Mouse (Mus musculus) fat pad, adult 2 months (tissue): Measurements from ENCODE around the gene Rubcn.

Experiments
- DNase-seq: peaks from one replicate; pipeline ENCODE4 v3.0.0-alpha.2; 2011; ENCODE audit warnings: low read depth, low spot score; ENCODE audit errors: extremely low read depth

Gene Rubcn

DNA sequence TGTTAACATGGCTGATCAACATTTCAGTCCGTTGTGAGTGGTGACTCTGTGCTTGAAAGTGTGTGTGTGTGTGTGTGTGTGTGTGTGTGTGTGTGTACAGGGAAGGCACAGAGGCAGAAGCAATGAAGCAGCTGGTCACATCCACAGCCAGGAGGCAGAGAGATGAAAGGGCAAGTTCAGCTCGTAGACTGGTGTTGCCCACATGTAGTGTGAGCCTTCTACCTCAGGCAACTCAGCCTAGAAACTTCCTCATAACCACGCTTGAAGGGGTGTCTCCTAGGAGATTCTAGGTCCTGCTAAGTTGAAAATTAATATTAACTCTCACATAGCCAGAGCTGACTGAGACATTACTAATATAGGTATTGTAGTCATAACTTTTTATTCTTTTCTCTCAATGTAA, 4.2 kb downstream of the Rubcn start:
- DNase-seq: no peak

DNA sequence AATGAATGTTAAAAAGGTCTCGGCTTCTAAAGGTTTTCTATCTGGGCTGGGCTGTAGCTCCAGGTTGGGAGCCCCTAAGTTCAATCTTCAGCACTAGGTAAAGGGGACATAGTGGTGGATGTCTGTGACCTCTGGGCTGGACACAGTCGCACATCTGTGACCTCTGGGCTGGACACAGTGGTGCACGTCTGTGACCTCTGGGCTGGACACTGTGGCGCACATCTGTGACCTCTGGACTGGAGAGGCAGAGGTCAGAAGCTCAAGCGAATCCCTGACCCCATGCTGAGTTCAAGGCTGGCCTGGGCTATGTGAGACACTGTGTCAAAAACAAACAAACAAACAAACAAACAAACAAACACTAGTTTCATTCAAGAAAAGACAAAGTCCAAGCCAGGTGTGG, 7.3 kb downstream of the Rubcn start:
- no peak for DNase-seq

DNA sequence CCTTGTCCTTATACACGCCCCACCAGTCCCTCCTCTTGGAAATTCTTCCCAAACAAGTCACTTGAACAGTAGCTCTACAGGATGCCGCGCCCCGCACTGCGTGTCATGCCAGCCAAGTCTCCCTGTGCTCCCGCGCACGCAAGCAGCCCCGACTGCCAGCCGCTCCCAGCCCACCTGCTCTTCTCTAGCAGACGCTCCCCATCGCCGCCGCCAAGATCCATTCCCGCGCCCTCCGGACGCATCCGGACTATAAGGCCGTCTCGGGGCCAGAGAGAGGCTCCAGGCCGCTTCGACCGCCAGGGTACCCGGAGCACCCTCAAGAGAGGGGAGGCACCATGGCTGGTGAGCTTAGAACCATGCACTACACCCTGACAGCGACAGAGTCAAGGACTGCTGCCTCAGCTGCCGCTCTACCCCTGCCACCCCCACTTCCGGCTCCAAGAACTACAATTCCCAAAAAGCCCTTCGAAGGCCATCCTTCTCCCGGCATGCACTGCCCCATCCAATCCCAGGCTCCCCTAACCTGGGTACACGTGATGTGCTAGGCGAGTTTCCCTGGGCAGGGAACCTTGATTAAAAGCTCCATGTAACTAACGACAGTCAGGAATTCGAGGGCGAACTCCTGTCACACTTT, 9.5 kb downstream of the Rubcn start:
- peak; percentile 36 for DNase-seq

- DNase-seq: no peak
These were observed 10.9 kb downstream of the Rubcn start for GRCm38 (mm10) chr16:32866713-32867112.

DNA sequence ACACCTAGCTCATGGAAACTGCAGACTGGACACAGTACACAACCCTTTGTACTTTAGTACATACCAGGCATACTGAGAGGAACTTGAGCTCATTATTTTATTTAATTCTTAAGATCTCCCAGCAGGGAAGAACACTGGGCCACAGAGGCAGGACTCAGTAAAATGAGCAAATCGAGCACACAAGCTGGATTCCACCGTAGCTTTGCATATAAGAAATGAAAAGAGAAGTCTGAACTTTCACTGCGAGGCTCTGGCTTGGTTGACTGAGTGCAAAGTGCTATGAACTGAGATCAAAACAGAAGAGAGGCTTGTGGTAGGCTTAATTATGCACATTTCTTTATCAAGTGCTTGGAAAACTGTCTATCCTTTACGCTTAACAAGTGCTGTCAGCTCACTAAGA, 12.2 kb downstream of the Rubcn start:
- no peak for DNase-seq

DNA sequence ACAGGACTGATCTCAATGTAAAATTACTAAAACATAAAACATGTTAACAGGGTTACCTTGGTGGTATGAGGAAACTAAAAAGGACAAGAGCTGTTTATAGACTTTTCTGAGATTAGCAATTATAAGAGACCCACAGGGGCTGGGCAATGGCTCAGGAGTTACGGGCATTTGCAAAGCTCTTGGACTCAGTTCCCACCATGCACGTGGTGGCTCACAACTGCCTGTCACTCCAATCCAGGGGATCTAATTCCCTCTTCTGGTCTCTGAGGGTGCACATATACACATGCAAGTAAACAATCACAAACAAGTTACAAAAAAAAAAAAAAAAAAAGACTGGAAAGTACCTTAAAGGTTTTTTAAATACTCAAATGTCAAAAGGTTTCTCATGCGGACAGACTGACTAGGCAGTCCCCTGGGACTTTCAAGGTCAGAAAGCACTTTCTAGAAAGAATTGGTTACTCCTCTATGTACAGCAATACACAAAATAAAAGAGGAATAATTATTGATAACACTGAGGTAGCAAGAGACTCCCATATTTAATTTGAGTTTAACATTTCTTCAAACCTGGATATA, 15.7 kb downstream of the Rubcn start:
- no peak for DNase-seq

GRCm38 (mm10) chr16:32858771-32859636, 18.6 kb downstream of the Rubcn start:
- DNase-seq: no peak

GRCm38 (mm10) chr16:32858356-32858755, 19.2 kb downstream of the Rubcn start:
- DNase-seq: no peak

- no peak for DNase-seq
These were observed 20.8 kb downstream of the Rubcn start for GRCm38 (mm10) chr16:32856751-32857150.

GRCm38 (mm10) chr16:32854050-32854571, 23.5 kb downstream of the Rubcn start:
- DNase-seq: no peak

GRCm38 (mm10) chr16:32853492-32854049, 24.0 kb downstream of the Rubcn start:
- no peak for DNase-seq

DNA sequence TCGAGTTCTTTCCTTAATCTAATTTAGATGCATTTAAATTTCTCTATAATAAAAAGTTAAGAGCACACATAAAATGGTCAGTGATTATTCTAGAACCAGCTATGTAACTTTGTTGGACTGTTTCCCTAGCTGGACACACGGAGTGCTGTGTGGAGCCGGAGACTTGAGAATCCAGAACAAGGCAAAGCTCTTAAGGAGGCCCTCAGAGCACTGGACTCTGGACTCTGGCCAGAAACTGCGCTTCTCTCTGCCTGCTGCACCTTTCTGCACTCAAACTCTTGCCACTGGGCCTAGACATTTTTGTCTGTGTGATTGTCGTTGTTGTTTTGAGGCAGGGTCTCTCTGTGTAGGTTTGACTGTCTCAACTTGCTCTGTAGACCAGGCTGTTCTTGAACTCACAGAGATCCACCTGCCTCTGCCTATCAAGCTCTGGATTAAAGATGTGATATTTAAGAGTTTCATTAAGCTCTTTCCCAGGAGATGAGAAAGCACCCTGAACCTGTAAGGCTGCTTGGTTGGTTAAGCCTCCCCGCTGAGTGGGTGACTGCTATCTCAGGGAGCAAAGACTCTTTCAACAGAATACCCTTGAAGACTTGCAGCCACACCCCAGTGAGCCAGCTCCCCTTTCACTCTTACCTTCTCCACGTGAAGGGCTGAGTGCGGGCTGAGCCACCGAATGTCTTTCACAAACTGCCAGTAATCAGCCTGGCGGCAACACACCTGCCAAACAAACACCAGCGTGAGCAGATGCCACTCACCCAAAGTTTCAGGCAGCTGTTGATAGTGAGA, 28.3 kb downstream of the Rubcn start:
- DNase-seq: no peak

GRCm38 (mm10) chr16:32847103-32847502, 30.5 kb downstream of the Rubcn start:
- DNase-seq: no peak

GRCm38 (mm10) chr16:32831501-32831900, 46.1 kb downstream of the Rubcn start:
- DNase-seq: no peak

GRCm38 (mm10) chr16:32829104-32829503, 48.5 kb downstream of the Rubcn start:
- DNase-seq: no peak

GRCm38 (mm10) chr16:32826521-32826920, 51.0 kb downstream of the Rubcn start:
- DNase-seq: no peak

- DNase-seq: no peak
These were observed 52.2 kb downstream of the Rubcn start for GRCm38 (mm10) chr16:32825380-32825779.

DNA sequence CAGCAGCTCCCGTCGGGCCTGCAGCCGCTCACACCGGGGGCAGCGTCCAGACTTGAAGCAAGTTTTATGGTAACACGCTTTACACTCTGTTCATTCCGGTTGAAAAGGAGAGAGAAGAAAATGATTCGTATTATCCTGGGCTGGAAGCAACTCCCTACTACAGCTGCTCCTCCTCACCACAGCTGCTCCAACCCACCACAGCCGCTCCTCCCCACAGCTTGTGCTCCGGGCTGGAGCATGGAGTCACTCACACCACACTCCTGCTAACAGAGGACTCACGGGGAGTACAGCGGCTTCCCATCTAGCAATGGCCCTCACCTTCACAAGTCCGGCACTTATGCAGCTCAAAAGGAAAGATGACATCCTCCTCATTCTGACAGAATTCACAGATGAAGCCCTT, 53.5 kb downstream of the Rubcn start:
- DNase-seq: no peak

DNA sequence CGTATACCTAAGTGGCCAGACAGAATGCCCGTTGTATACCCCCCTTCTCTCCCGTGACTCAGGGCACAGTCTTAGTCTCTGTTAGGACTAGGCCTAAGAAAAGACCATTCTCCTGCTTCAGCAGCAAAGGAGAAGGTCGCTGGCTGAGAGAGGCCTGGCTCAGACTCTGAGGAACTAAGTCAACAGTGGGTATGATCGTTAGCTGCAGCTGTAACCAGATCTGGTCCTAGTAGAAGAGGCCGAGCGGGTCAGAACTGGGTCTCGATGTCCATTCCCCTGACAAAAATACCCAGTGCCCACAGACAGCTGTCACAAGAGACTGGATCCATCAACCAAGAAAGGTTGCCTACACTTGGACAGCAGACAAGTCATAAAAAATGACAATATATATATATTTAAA, 54.1 kb downstream of the Rubcn start:
- no peak for DNase-seq

DNA sequence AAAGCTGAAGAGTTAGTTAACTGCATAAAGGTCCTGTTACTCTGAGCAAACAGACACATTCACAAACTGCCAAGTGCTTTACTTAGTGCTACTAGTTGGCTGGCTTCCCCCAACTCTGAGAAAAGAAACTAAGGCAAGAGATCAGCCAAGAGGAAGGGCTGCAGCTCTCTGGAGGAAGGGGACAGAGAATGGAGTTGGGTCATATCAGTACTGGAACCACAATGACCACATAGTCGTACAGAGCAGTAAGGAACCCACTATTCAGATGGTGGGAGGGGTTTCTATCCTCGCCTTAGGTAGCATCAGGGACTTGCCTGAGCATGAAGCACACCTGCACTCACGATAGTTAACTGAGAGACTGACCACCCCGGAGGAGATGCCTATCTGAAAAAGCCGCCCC, 54.7 kb downstream of the Rubcn start:
- no peak for DNase-seq

GRCm38 (mm10) chr16:32822450-32822827, 55.1 kb downstream of the Rubcn start:
- no peak for DNase-seq
